Mouse (Mus musculus): ENCODE data around the gene Cracr2b. TPM values are rescaled to one million over a fixed set of nuclear protein-coding genes. Genes with fewer than 3 reads are reported as not detected.

Gene Cracr2b
- polyA plus RNA-seq (2014; fragmentation: Nextera tagmentation; extraction: Ambion mirVana) = 15.5 and 20.2 TPM in 2 replicates

- no peak for ATAC-seq (ENCODE audit: insufficient number of reproducible peaks, insufficient read depth, low FRiP score, low read depth)
- H3K4me1 ChIP-seq (ENCODE audit: control insufficient read depth, insufficient read depth, low read length) = peaks cover 35% of the 10 kb centered on the region
- H3K9ac ChIP-seq (replicated peaks; ENCODE audit: low read depth, low read length) = no peak within 1 kb of the TSS; the same call in 1 of the 2 replicates
- H3K27ac ChIP-seq (ENCODE audit: low read length) = 0 out of 2 replicates have a peak within 1 kb of the TSS, but pooled peaks have one; percentile 6
- peaks cover 19% of the 10 kb centered on the region; the same call in 1 of the 2 replicates for H3K27me3 ChIP-seq (ENCODE audit: control insufficient read depth, insufficient read depth, low read length)
- peak within 1 kb of the TSS; percentile 37 for H3K4me3 ChIP-seq (ENCODE audit: low read depth, low read length)
- no peaks in the 10 kb centered on the region for H3K9me3 ChIP-seq (ENCODE audit: control insufficient read depth, low read depth, low read length)
- WGBS = 47% methylated on average over 15 of the region's 15 CpGs
- H3K4me2 ChIP-seq (replicated peaks; ENCODE audit: low read depth, low read length) = peak within 1 kb of the TSS; percentile 70
- peaks cover 6% of the 10 kb centered on the region; the same call in 1 of the 2 replicates for H3K36me3 ChIP-seq (ENCODE audit: control insufficient read depth, insufficient read depth, low read length)
These were observed at the start of gene Cracr2b for GRCm38 (mm10) chr7:141460391-141461113. Gene Cracr2b, plus strand, starts transcription at chr7:141461094.

- WGBS = 100% methylated on average over 1 of the region's 1 CpGs
- no peak overlapping the region for H3K9ac ChIP-seq (replicated peaks; ENCODE audit: low read depth, low read length)
- H3K4me2 ChIP-seq (replicated peaks; ENCODE audit: low read depth, low read length) = no peak overlapping the region
- no peaks in the 10 kb centered on the region for H3K9me3 ChIP-seq (ENCODE audit: control insufficient read depth, low read depth, low read length)
- H3K4me1 ChIP-seq (ENCODE audit: control insufficient read depth, insufficient read depth, low read length) = peaks cover 8% of the 10 kb centered on the region; the same call in 1 of the 2 replicates
- H3K36me3 ChIP-seq (ENCODE audit: control insufficient read depth, insufficient read depth, low read length) = peaks cover 23% of the 10 kb centered on the region
- H3K27me3 ChIP-seq (ENCODE audit: control insufficient read depth, insufficient read depth, low read length) = no peaks in the 10 kb centered on the region
- ATAC-seq (ENCODE audit: insufficient number of reproducible peaks, insufficient read depth, low FRiP score, low read depth) = no peak
- no peak overlapping the region for H3K27ac ChIP-seq (ENCODE audit: low read length)
- H3K4me3 ChIP-seq (ENCODE audit: low read depth, low read length) = no peak overlapping the region
These were observed 49.2 kb upstream of the Cracr2b start for GRCm38 (mm10) chr7:141411667-141412066.

- peak overlapping the region; percentile 71 for H3K9ac ChIP-seq (replicated peaks; ENCODE audit: low read depth, low read length)
- peaks cover 8% of the 10 kb centered on the region; the same call in 1 of the 2 replicates for H3K4me1 ChIP-seq (ENCODE audit: control insufficient read depth, insufficient read depth, low read length)
- peaks cover 19% of the 10 kb centered on the region for H3K36me3 ChIP-seq (ENCODE audit: control insufficient read depth, insufficient read depth, low read length)
- peak overlapping the region; percentile 77 for H3K27ac ChIP-seq (ENCODE audit: low read length)
- no peaks in the 10 kb centered on the region for H3K9me3 ChIP-seq (ENCODE audit: control insufficient read depth, low read depth, low read length)
- no peak for ATAC-seq (ENCODE audit: insufficient number of reproducible peaks, insufficient read depth, low FRiP score, low read depth)
- 2% methylated on average over 16 of the region's 16 CpGs for WGBS
- peak overlapping the region; percentile 66 for H3K4me2 ChIP-seq (replicated peaks; ENCODE audit: low read depth, low read length)
- no peaks in the 10 kb centered on the region for H3K27me3 ChIP-seq (ENCODE audit: control insufficient read depth, insufficient read depth, low read length)
- H3K4me3 ChIP-seq (ENCODE audit: low read depth, low read length) = peak overlapping the region; percentile 74
These were observed 47.6 kb upstream of the Cracr2b start for GRCm38 (mm10) chr7:141413331-141413730.

GRCm38 (mm10) chr7:141413809-141414584 lies 46.9 kb upstream of the Cracr2b start, which contains the start of gene Gatd1:
Gene Gatd1, minus strand, starts transcription at chr7:141414136.
- ATAC-seq (ENCODE audit: insufficient number of reproducible peaks, insufficient read depth, low FRiP score, low read depth) = peak; percentile 92
- Histone ChIP-seq H3K4me2 (replicated peaks; ENCODE audit: low read depth, low read length) (peak within 1 kb of the TSS; percentile 66), H3K27me3 (ENCODE audit: control insufficient read depth, insufficient read depth, low read length) (no peaks in the 10 kb centered on the region), H3K27ac (ENCODE audit: low read length) (peak within 1 kb of the TSS; percentile 77), H3K9ac (replicated peaks; ENCODE audit: low read depth, low read length) (peak within 1 kb of the TSS; percentile 71), H3K9me3 (ENCODE audit: control insufficient read depth, low read depth, low read length) (no peaks in the 10 kb centered on the region), H3K4me3 (ENCODE audit: low read depth, low read length) (peak within 1 kb of the TSS; percentile 74), H3K36me3 (ENCODE audit: control insufficient read depth, insufficient read depth, low read length) (peaks cover 18% of the 10 kb centered on the region), H3K4me1 (ENCODE audit: control insufficient read depth, insufficient read depth, low read length) (peaks cover 8% of the 10 kb centered on the region; the same call in 1 of the 2 replicates)
- under 1% methylated on average over 54 of the region's 56 CpGs for WGBS

GRCm38 (mm10) chr7:141416144-141416841 lies 44.6 kb upstream of the Cracr2b start:
- H3K4me2 ChIP-seq (replicated peaks; ENCODE audit: low read depth, low read length) = no peak overlapping the region
- H3K4me1 ChIP-seq (ENCODE audit: control insufficient read depth, insufficient read depth, low read length) = peaks cover 8% of the 10 kb centered on the region; the same call in 1 of the 2 replicates
- no peak overlapping the region for H3K27ac ChIP-seq (ENCODE audit: low read length)
- no peak for ATAC-seq (ENCODE audit: insufficient number of reproducible peaks, insufficient read depth, low FRiP score, low read depth)
- H3K4me3 ChIP-seq (ENCODE audit: low read depth, low read length) = no peak overlapping the region
- 86% methylated on average over 6 of the region's 6 CpGs for WGBS
- H3K9ac ChIP-seq (replicated peaks; ENCODE audit: low read depth, low read length) = no peak overlapping the region
- no peaks in the 10 kb centered on the region for H3K36me3 ChIP-seq (ENCODE audit: control insufficient read depth, insufficient read depth, low read length)
- no peaks in the 10 kb centered on the region for H3K27me3 ChIP-seq (ENCODE audit: control insufficient read depth, insufficient read depth, low read length)
- H3K9me3 ChIP-seq (ENCODE audit: control insufficient read depth, low read depth, low read length) = no peaks in the 10 kb centered on the region

GRCm38 (mm10) chr7:141417731-141418681 lies 42.9 kb upstream of the Cracr2b start:
- H3K4me2 ChIP-seq (replicated peaks; ENCODE audit: low read depth, low read length) = no peak overlapping the region
- H3K4me1 ChIP-seq (ENCODE audit: control insufficient read depth, insufficient read depth, low read length) = peaks cover 5% of the 10 kb centered on the region; the same call in 1 of the 2 replicates
- no peaks in the 10 kb centered on the region for H3K9me3 ChIP-seq (ENCODE audit: control insufficient read depth, low read depth, low read length)
- H3K9ac ChIP-seq (replicated peaks; ENCODE audit: low read depth, low read length) = no peak overlapping the region
- H3K4me3 ChIP-seq (ENCODE audit: low read depth, low read length) = no peak overlapping the region
- no peak for ATAC-seq (ENCODE audit: insufficient number of reproducible peaks, insufficient read depth, low FRiP score, low read depth)
- no peaks in the 10 kb centered on the region for H3K27me3 ChIP-seq (ENCODE audit: control insufficient read depth, insufficient read depth, low read length)
- no peaks in the 10 kb centered on the region for H3K36me3 ChIP-seq (ENCODE audit: control insufficient read depth, insufficient read depth, low read length)
- no peak overlapping the region for H3K27ac ChIP-seq (ENCODE audit: low read length)
- WGBS = 75% methylated on average over 8 of the region's 8 CpGs

GRCm38 (mm10) chr7:141418970-141419369 lies 41.9 kb upstream of the Cracr2b start:
- no peaks in the 10 kb centered on the region for H3K9me3 ChIP-seq (ENCODE audit: control insufficient read depth, low read depth, low read length)
- ATAC-seq (ENCODE audit: insufficient number of reproducible peaks, insufficient read depth, low FRiP score, low read depth) = no peak
- H3K9ac ChIP-seq (replicated peaks; ENCODE audit: low read depth, low read length) = no peak overlapping the region
- H3K36me3 ChIP-seq (ENCODE audit: control insufficient read depth, insufficient read depth, low read length) = no peaks in the 10 kb centered on the region
- no peaks in the 10 kb centered on the region for H3K27me3 ChIP-seq (ENCODE audit: control insufficient read depth, insufficient read depth, low read length)
- no peak overlapping the region for H3K4me2 ChIP-seq (replicated peaks; ENCODE audit: low read depth, low read length)
- H3K27ac ChIP-seq (ENCODE audit: low read length) = no peak overlapping the region
- H3K4me3 ChIP-seq (ENCODE audit: low read depth, low read length) = no peak overlapping the region
- WGBS = 64% methylated on average over 7 of the region's 7 CpGs
- peaks cover 3% of the 10 kb centered on the region; the same call in 1 of the 2 replicates for H3K4me1 ChIP-seq (ENCODE audit: control insufficient read depth, insufficient read depth, low read length)

All from stomach, embryonic 14.5 days (tissue).